Mouse (Mus musculus) kidney, adult 2 months (tissue): Measurements from ENCODE around the gene Cyp46a1.

Source experiments
- CTCF ChIP-seq: fragments of 200-500 bp; conservative IDR thresholded peaks from 2 replicates; pipeline ENCODE4 v1.5.1; 2011; ENCODE audit warnings: low read depth, mild to moderate bottlenecking, control low read depth, low read length, moderate library complexity, mixed read lengths; ENCODE audit not compliant: insufficient read depth, insufficient read length
- POLR2A ChIP-seq: fragments of 200-500 bp; IDR thresholded peaks from one replicate; pipeline ENCODE4 v1.6.1; 2011; ENCODE audit warnings: low read depth, low read length, control low read depth

DNA sequence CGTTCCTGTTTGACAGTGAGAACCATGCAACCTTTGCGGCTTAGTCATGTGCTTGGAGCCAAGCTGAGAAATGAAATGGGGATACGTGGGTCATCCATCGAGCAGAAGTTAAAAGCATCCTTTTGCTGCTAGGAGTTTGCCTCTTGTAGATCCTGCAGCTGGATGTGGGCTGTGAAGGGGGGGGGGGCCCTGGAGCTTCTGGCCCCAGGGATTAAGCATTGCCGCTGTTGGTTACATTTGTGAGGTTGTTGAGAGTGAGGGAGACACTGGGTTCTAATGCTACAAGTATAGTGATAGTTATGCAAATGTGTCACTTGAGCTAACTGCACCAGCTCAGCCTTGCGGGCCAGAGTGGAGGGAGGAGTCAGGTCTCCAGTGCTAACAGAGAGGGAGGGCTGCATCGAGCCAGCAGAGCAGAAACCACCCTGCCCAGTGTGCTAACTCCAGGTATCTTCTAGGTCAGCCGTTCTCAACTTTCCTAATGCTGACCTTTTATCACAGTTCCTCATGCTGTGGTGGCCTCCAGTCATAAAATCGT is 16.9 kb upstream of the Cyp46a1 start:
- TF ChIP-seq CTCF = no peak
- no peak for TF ChIP-seq POLR2A
